ENCODE assay signal across 8 mouse cellular contexts in genomic region chr7:133115886-133116285, GRCm38 (mm10). TPM values are rescaled to one million over a fixed set of nuclear protein-coding genes. Genes with fewer than 3 reads are reported as not detected.
DNase-seq lines count a peak whose midpoint lies in the region; ATAC-seq lines count a peak whose summit lies in the region.

No protein-coding gene starts in this region.

- no peaks in the 10 kb centered on the region for H3K36me3 ChIP-seq in hindbrain, embryonic 15.5 days
- H3K36me3 ChIP-seq in liver, embryonic 12.5 days = no peaks in the 10 kb centered on the region
- no peaks in the 10 kb centered on the region for H3K36me3 ChIP-seq in neural tube, embryonic 11.5 days (ENCODE audit: control insufficient read depth, insufficient read depth, low read length)

- H3K27ac ChIP-seq in hindbrain, embryonic 15.5 days (replicated peaks) = no peak overlapping the region
- peak overlapping the region; percentile 43 for H3K27ac ChIP-seq in liver, embryonic 12.5 days
- H3K27ac ChIP-seq in neural tube, embryonic 11.5 days (ENCODE audit: low read depth, low read length) = peak overlapping the region; percentile 29; the same call in 1 of the 2 replicates

- 16% methylated on average over 15 of the region's 15 CpGs for WGBS in hindbrain, embryonic 15.5 days
- 12% methylated on average over 15 of the region's 15 CpGs for WGBS in liver, embryonic 12.5 days (ENCODE audit: insufficient replicate concordance)
- WGBS in neural tube, embryonic 11.5 days = 8% methylated on average over 15 of the region's 15 CpGs

- H3K4me3 ChIP-seq in hindbrain, embryonic 15.5 days = no peak overlapping the region
- H3K4me3 ChIP-seq in liver, embryonic 12.5 days = peak overlapping the region; percentile 57
- no peak overlapping the region for H3K4me3 ChIP-seq in neural tube, embryonic 11.5 days (ENCODE audit: low read depth, low read length)

- H3K4me1 ChIP-seq in hindbrain, embryonic 15.5 days (replicated peaks) = peaks cover 83% of the 10 kb centered on the region
- H3K4me1 ChIP-seq in liver, embryonic 12.5 days = peaks cover 72% of the 10 kb centered on the region
- peaks cover 75% of the 10 kb centered on the region for H3K4me1 ChIP-seq in neural tube, embryonic 11.5 days (ENCODE audit: control insufficient read depth, insufficient read depth, low read length)

- no peak overlapping the region for H3K9ac ChIP-seq in hindbrain, embryonic 15.5 days
- H3K9ac ChIP-seq in liver, embryonic 12.5 days = peak overlapping the region; percentile 64
- H3K9ac ChIP-seq in neural tube, embryonic 11.5 days (ENCODE audit: low read length) = no peak overlapping the region

- H3K27me3 ChIP-seq in hindbrain, embryonic 15.5 days = no peaks in the 10 kb centered on the region
- H3K27me3 ChIP-seq in liver, embryonic 12.5 days (replicated peaks) = peaks cover 7% of the 10 kb centered on the region
- no peaks in the 10 kb centered on the region for H3K27me3 ChIP-seq in neural tube, embryonic 11.5 days (ENCODE audit: control insufficient read depth, insufficient read depth, low read length)

- no peaks in the 10 kb centered on the region for H3K9me3 ChIP-seq in hindbrain, embryonic 15.5 days
- H3K9me3 ChIP-seq in liver, embryonic 12.5 days (replicated peaks) = no peaks in the 10 kb centered on the region
- H3K9me3 ChIP-seq in neural tube, embryonic 11.5 days (ENCODE audit: control insufficient read depth, low read length) = no peaks in the 10 kb centered on the region

- no peak for ATAC-seq in hindbrain, embryonic 15.5 days (ENCODE audit: low FRiP score, low read depth)
- 0 out of 2 replicates have a peak, but pooled peaks have one; percentile 33 for ATAC-seq in liver, embryonic 12.5 days
- ATAC-seq in neural tube, embryonic 11.5 days (ENCODE audit: insufficient read depth, low FRiP score, low TSS enrichment) = no peak
- no peak for ATAC-seq in CD4-positive, CD25-positive, alpha-beta regulatory T cell, adult 4 months

- peak overlapping the region; percentile 40 for H3K4me2 ChIP-seq in hindbrain, embryonic 15.5 days
- peak overlapping the region; percentile 92 for H3K4me2 ChIP-seq in liver, embryonic 12.5 days
- H3K4me2 ChIP-seq in neural tube, embryonic 11.5 days (ENCODE audit: low read depth) = peak overlapping the region; percentile 15

- peak; percentile 30 to 73 for DNase-seq in adrenal gland, adult (ENCODE audit: inconsistent age in 2 of 2, low spot score in 1 of 2)
- DNase-seq in adrenal gland, postnatal 25 days = no peak
- peak; percentile 33 for DNase-seq in embryo, embryonic 9.5 days (ENCODE audit: extremely low spot score)
- peak; percentile 67 for DNase-seq in neural tube, embryonic 11.5 days (ENCODE audit: low spot score)
- DNase-seq in thymus, adult 18-20 months = no peak

RNA-seq across cellular contexts. Expression of gene Fgfr2, which starts 7.3 kb away (rescaled TPM):
- total RNA-seq in adrenal gland, postnatal 25 days (2021) = 181 and 186 TPM in 2 replicates
- 23.9 and 28.5 TPM in 2 replicates for polyA plus RNA-seq in hindbrain, embryonic 15.5 days (2015; fragmentation: Nextera tagmentation; extraction: Ambion mirVana)
- 17.8 and 18.5 TPM in 2 replicates for polyA plus RNA-seq in liver, embryonic 12.5 days (2016; fragmentation: Nextera tagmentation; extraction: Ambion mirVana)
- 81.5 and 86.9 TPM in 2 replicates for polyA plus RNA-seq in neural tube, embryonic 11.5 days (2014; fragmentation: Nextera tagmentation; extraction: Ambion mirVana)
- polyA plus RNA-seq in CD4-positive, CD25-positive, alpha-beta regulatory T cell, adult 4 months (2017; shearing (Covaris generic)) = not detected

RNA-seq across cellular contexts. Expression of gene Ctbp2, which starts 8.3 kb away (rescaled TPM):
- 69.9 and 80.6 TPM in 2 replicates for total RNA-seq in adrenal gland, postnatal 25 days (2021)
- 61.6 and 65.0 TPM in 2 replicates for polyA plus RNA-seq in hindbrain, embryonic 15.5 days (2015; fragmentation: Nextera tagmentation; extraction: Ambion mirVana)
- polyA plus RNA-seq in liver, embryonic 12.5 days (2016; fragmentation: Nextera tagmentation; extraction: Ambion mirVana) = 23.1 and 24.1 TPM in 2 replicates
- polyA plus RNA-seq in neural tube, embryonic 11.5 days (2014; fragmentation: Nextera tagmentation; extraction: Ambion mirVana) = 153 and 167 TPM in 2 replicates
- polyA plus RNA-seq in CD4-positive, CD25-positive, alpha-beta regulatory T cell, adult 4 months (2017; shearing (Covaris generic)) = 1 to 10 TPM; 7.8 to 8.2 TPM

Comparison
In these comparisons a context has a peak if more than half of its experiments do, and no peak if none do; other contexts are left out.
1. DNase-seq: peak in adrenal gland, adult (2 of 2), embryo, embryonic 9.5 days (single experiment) and neural tube, embryonic 11.5 days (single experiment); none in adrenal gland, postnatal 25 days (single experiment) and thymus, adult 18-20 months (0 of 2).
2. H3K4me2 ChIP-seq: peak in every context shown above with its lines; median percentile 92 in liver, embryonic 12.5 days; 40 in hindbrain, embryonic 15.5 days; 15 in neural tube, embryonic 11.5 days.
3. RNA of gene Fgfr2, which starts 7.3 kb away (polyA plus RNA-seq): 81.5 to 86.9 TPM in neural tube, embryonic 11.5 days, 23.9 to 28.5 TPM in hindbrain, embryonic 15.5 days and 17.8 to 18.5 TPM in liver, embryonic 12.5 days; not detected in CD4-positive, CD25-positive, alpha-beta regulatory T cell, adult 4 months; every median in the first group is over 10 times any median in the second.